Mouse (Mus musculus): ENCODE data around the gene Eif4g3. TPM values are rescaled to one million over a fixed set of nuclear protein-coding genes. Genes with fewer than 3 reads are reported as not detected.

Eif4g3 gene
- polyA plus RNA-seq (2014; fragmentation: Illumina TruSeq; extraction: RNeasy Lipid Tissue Mini Kit (QIAGEN cat#74804); ENCODE audit: low read depth, low replicate concordance): 109 TPM

GRCm38 (mm10) chr4:137992890-137993289 is at the start of gene Eif4g3:
Gene Eif4g3 (plus strand): TSS chr4:137993022.

GRCm38 (mm10) chr4:138216200-138216890 is 223.5 kb downstream of the Eif4g3 start, which contains the start of gene Hp1bp3:
Gene Hp1bp3 (plus strand): TSS chr4:138216296.

DNA sequence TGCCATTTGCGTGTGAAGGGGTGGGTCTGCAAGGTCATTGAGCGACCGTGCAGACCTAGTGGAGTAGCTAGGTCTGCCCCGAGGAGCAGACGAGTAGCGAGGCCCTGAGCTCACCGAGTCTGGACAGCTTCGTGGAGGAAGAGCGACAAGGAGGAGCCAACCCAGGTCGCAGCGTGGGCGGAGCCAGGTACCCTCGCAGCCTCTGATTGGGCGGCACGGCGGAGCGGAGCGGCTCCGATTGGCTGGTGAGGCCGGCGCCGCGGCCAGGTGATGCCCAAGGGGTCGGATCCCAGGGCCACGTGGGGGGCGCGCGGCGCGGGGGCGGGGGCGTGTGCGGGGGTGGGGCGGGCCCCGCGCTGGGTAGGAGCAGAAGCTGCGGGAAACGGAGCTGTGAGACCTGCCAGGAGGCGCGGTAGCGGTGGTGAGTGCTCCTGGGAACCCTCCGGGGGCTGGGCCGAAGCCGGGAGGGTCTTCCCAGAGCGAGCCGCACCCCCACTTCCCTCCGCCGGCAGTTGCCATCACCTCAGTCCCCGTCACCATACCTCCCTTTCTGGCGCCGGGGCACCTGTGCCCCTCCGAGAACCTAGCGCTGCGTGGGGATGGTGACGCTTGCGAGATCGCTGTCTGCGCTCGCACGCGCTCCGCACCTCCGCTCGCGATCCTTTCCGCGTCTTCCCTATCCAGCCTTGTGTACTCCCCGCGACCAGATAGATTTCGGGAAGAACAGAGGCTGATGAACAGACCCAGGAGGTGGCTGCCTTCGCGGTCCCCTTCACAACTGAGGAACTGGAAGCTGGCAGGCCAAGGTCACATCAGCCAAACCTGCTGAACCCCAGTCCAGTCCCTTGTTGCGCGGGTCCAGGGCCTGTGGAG is 257.5 kb downstream of the Eif4g3 start, which contains the start of the genes Sh2d5 and Kif17:
TSS of gene Sh2d5 (plus strand) at position 316 of the 873 bp plus-strand sequence.
TSS of gene Kif17 (plus strand) at position 348 of the 873 bp plus-strand sequence.

Other genes starting within 250 kb of the Eif4g3 start
- gene Alpl, start 196.6 kb upstream of the Eif4g3 start, polyA plus RNA-seq (2014; fragmentation: Illumina TruSeq; extraction: RNeasy Lipid Tissue Mini Kit (QIAGEN cat#74804); ENCODE audit: low read depth, low replicate concordance): 0.87 TPM
- 29.3 TPM for gene Ece1, start 130.8 kb upstream of the Eif4g3 start, polyA plus RNA-seq (2014; fragmentation: Illumina TruSeq; extraction: RNeasy Lipid Tissue Mini Kit (QIAGEN cat#74804); ENCODE audit: low read depth, low replicate concordance)
- 193 TPM for gene Hp1bp3, start 223.3 kb downstream of the Eif4g3 start, polyA plus RNA-seq (2014; fragmentation: Illumina TruSeq; extraction: RNeasy Lipid Tissue Mini Kit (QIAGEN cat#74804); ENCODE audit: low read depth, low replicate concordance)

Measured in adrenal gland, adult 10 weeks (tissue).